8 mouse cellular contexts compared by ENCODE assay signal in the genomic region with DNA sequence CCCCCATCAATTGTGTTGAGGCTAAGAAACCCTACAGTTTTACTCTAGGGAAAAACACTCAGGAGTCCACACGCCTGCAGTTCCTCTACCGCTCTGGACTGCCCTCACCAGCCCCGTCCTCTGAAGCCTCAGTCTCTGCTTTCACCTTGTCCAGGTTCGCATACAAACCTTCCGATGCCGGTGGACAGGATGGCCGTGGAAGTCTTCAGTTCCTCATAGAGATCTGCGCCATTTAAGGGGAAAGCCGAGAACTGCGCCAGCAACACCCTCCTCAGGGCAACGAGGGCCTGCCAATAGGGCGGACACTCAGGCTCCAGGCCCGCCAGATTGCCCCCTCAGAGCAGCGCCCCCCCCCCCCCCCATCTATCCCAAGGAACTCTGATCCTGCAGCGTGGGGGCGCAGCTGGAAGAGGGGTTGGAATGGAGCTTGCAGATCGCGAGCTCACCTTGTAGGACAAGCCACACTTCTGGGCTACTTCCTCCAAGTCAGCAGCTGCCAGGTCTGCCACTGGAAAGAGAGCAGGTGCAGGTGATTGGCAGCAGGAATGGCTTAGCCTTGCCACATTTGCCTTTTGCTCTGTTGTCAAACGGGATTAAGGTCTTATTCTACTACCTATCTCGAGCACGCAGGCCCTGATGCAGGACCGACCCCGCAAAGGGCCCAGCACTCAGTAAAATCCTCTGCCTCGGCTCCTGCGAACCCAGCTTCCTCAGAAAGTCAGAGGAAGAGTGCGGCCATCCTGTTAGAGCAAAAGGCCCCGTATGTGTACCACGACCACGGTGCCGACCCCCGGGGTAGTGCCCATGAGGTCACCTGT. TPM values are rescaled to one million over a fixed set of nuclear protein-coding genes. Genes with fewer than 3 reads are reported as not detected.
A peak's percentile ranks its signal among the peaks of the same experiment; 100 is the strongest.
DNase-seq lines count a peak whose midpoint lies in the region; ATAC-seq and TF ChIP-seq lines count a peak whose summit lies in the region.

No protein-coding gene starts in this region.

- H3K27ac ChIP-seq in heart, embryonic 11.5 days (ENCODE audit: low read depth, low read length), result peak overlapping the region; percentile 3; the same call in 1 of the 2 replicates
- no peak overlapping the region for H3K27ac ChIP-seq in embryonic facial prominence, embryonic 11.5 days (replicated peaks; ENCODE audit: low read depth, low read length)
- peak overlapping the region; percentile 73 for H3K27ac ChIP-seq in hindbrain, embryonic 13.5 days
- H3K27ac ChIP-seq in liver, embryonic 11.5 days (ENCODE audit: low read depth, low read length), result peak overlapping the region; percentile 21
- H3K27ac ChIP-seq in neural tube, embryonic 13.5 days (replicated peaks), result peak overlapping the region; percentile 52; the same call in 1 of the 2 replicates

- no peaks in the 10 kb centered on the region for H3K9me3 ChIP-seq in heart, embryonic 11.5 days (replicated peaks; ENCODE audit: control insufficient read depth, low read length)
- no peaks in the 10 kb centered on the region for H3K9me3 ChIP-seq in G1E (replicated peaks)
- no peaks in the 10 kb centered on the region for H3K9me3 ChIP-seq in embryonic facial prominence, embryonic 11.5 days (replicated peaks; ENCODE audit: control insufficient read depth, low read length)
- no peaks in the 10 kb centered on the region for H3K9me3 ChIP-seq in hindbrain, embryonic 13.5 days
- H3K9me3 ChIP-seq in liver, embryonic 11.5 days (ENCODE audit: control insufficient read depth, low read length), result no peaks in the 10 kb centered on the region
- H3K9me3 ChIP-seq in neural tube, embryonic 13.5 days, result no peaks in the 10 kb centered on the region

- 8% methylated on average over 31 of the region's 31 CpGs for WGBS in heart, embryonic 11.5 days (ENCODE audit: insufficient replicate concordance)
- WGBS in embryonic facial prominence, embryonic 11.5 days, result 9% methylated on average over 30 of the region's 31 CpGs
- 7% methylated on average over 29 of the region's 31 CpGs for WGBS in hindbrain, embryonic 13.5 days
- WGBS in liver, embryonic 11.5 days, result 4% methylated on average over 31 of the region's 31 CpGs
- WGBS in neural tube, embryonic 13.5 days, result 9% methylated on average over 31 of the region's 31 CpGs

- intact Hi-C loops in heart, postnatal 25 days (cut with DNase I), result loop anchor here (1.0 to 5.0 kb wide), 4 partner anchors 72 to 655 kb away; no protein-coding TSS in a partner anchor

- DNase-seq in heart, postnatal 25 days (ENCODE audit: low spot score), result no peak
- peak; percentile 47 for DNase-seq in G1E (ENCODE audit: low spot score)
- DNase-seq in embryonic facial prominence, embryonic 11.5 days (ENCODE audit: low spot score), result peak; percentile 15
- DNase-seq in liver, embryonic 11.5 days (ENCODE audit: low spot score), result no peak
- no peak for DNase-seq in natural killer cell, adult 2 months (ENCODE audit: low spot score in 2 of 2)

- no peaks in the 10 kb centered on the region for H3K36me3 ChIP-seq in heart, embryonic 11.5 days (ENCODE audit: control insufficient read depth, insufficient read depth, low read length)
- H3K36me3 ChIP-seq in G1E (replicated peaks), result peaks cover 27% of the 10 kb centered on the region
- no peaks in the 10 kb centered on the region for H3K36me3 ChIP-seq in embryonic facial prominence, embryonic 11.5 days (replicated peaks; ENCODE audit: control insufficient read depth, insufficient read depth, low read depth, low read length)
- H3K36me3 ChIP-seq in hindbrain, embryonic 13.5 days, result no peaks in the 10 kb centered on the region
- no peaks in the 10 kb centered on the region for H3K36me3 ChIP-seq in liver, embryonic 11.5 days (ENCODE audit: control insufficient read depth, insufficient read depth, low read length)
- no peaks in the 10 kb centered on the region for H3K36me3 ChIP-seq in neural tube, embryonic 13.5 days

- peak; percentile 39 for ATAC-seq in heart, embryonic 11.5 days (replicated peaks; ENCODE audit: insufficient number of reproducible peaks, low FRiP score, low TSS enrichment)
- peak; percentile 19 for ATAC-seq in G1E (ENCODE audit: extremely low read depth, insufficient number of reproducible peaks, low FRiP score, poor library complexity, severe bottlenecking)
- peak; percentile 57 for ATAC-seq in embryonic facial prominence, embryonic 11.5 days (replicated peaks; ENCODE audit: insufficient number of reproducible peaks, low FRiP score, low TSS enrichment, low read depth)
- peak; percentile 63 for ATAC-seq in hindbrain, embryonic 13.5 days (ENCODE audit: low FRiP score)
- ATAC-seq in liver, embryonic 11.5 days (replicated peaks; ENCODE audit: low FRiP score), result peak; percentile 60
- ATAC-seq in neural tube, embryonic 13.5 days (ENCODE audit: low read depth), result peak; percentile 64

- TF ChIP-seq CTCF in G1E (IDR thresholded peaks at IDR 0.05; ENCODE audit: low read depth, low read length), result no peak

- H3K9ac ChIP-seq in heart, embryonic 11.5 days (ENCODE audit: low read depth, low read length), result peak overlapping the region; percentile 75
- peak overlapping the region; percentile 74 for H3K9ac ChIP-seq in embryonic facial prominence, embryonic 11.5 days (replicated peaks; ENCODE audit: low read length)
- H3K9ac ChIP-seq in hindbrain, embryonic 13.5 days, result peak overlapping the region; percentile 82
- H3K9ac ChIP-seq in liver, embryonic 11.5 days (ENCODE audit: low read depth, low read length), result peak overlapping the region; percentile 75
- H3K9ac ChIP-seq in neural tube, embryonic 13.5 days, result peak overlapping the region; percentile 81

- peak overlapping the region; percentile 64 for H3K4me3 ChIP-seq in heart, embryonic 11.5 days (ENCODE audit: low read depth, low read length)
- peak overlapping the region; percentile 79 for H3K4me3 ChIP-seq in G1E (ENCODE audit: low read depth, low read length)
- peak overlapping the region; percentile 56 for H3K4me3 ChIP-seq in embryonic facial prominence, embryonic 11.5 days (ENCODE audit: low read depth, low read length)
- H3K4me3 ChIP-seq in hindbrain, embryonic 13.5 days, result peak overlapping the region; percentile 63
- H3K4me3 ChIP-seq in liver, embryonic 11.5 days (ENCODE audit: low read depth, low read length), result peak overlapping the region; percentile 68
- H3K4me3 ChIP-seq in neural tube, embryonic 13.5 days, result peak overlapping the region; percentile 66

- H3K27me3 ChIP-seq in heart, embryonic 11.5 days (ENCODE audit: control insufficient read depth, insufficient read depth, low read length), result 0 out of 2 replicates have a peak, but pooled peaks cover 2% of the 10 kb centered on the region
- H3K27me3 ChIP-seq in G1E (ENCODE audit: insufficient read depth, low read length), result peaks cover 7% of the 10 kb centered on the region; the same call in 1 of the 2 replicates
- H3K27me3 ChIP-seq in embryonic facial prominence, embryonic 11.5 days (ENCODE audit: control insufficient read depth, insufficient read depth, low read length), result no peaks in the 10 kb centered on the region
- H3K27me3 ChIP-seq in hindbrain, embryonic 13.5 days, result peaks cover 22% of the 10 kb centered on the region; the same call in 1 of the 2 replicates
- peaks cover 4% of the 10 kb centered on the region for H3K27me3 ChIP-seq in liver, embryonic 11.5 days (replicated peaks; ENCODE audit: control insufficient read depth, insufficient read depth, low read length)
- peaks cover 15% of the 10 kb centered on the region; the same call in 1 of the 2 replicates for H3K27me3 ChIP-seq in neural tube, embryonic 13.5 days

- H3K4me1 ChIP-seq in heart, embryonic 11.5 days (ENCODE audit: control insufficient read depth, insufficient read depth, low read length), result 0 out of 2 replicates have a peak, but pooled peaks cover 8% of the 10 kb centered on the region
- peaks cover 48% of the 10 kb centered on the region for H3K4me1 ChIP-seq in G1E (ENCODE audit: insufficient read depth, low read depth, low read length)
- no peaks in the 10 kb centered on the region for H3K4me1 ChIP-seq in embryonic facial prominence, embryonic 11.5 days (ENCODE audit: control insufficient read depth, insufficient read depth, low read length)
- H3K4me1 ChIP-seq in hindbrain, embryonic 13.5 days (replicated peaks), result peaks cover 22% of the 10 kb centered on the region
- peaks cover 8% of the 10 kb centered on the region; the same call in 1 of the 2 replicates for H3K4me1 ChIP-seq in liver, embryonic 11.5 days (replicated peaks; ENCODE audit: control insufficient read depth, insufficient read depth, low read length)
- peaks cover 26% of the 10 kb centered on the region for H3K4me1 ChIP-seq in neural tube, embryonic 13.5 days (replicated peaks)

- H3K4me2 ChIP-seq in heart, embryonic 11.5 days, result peak overlapping the region; percentile 83
- H3K4me2 ChIP-seq in embryonic facial prominence, embryonic 11.5 days (ENCODE audit: low read depth, low read length), result peak overlapping the region; percentile 63
- H3K4me2 ChIP-seq in hindbrain, embryonic 13.5 days, result peak overlapping the region; percentile 91
- H3K4me2 ChIP-seq in liver, embryonic 11.5 days, result peak overlapping the region; percentile 95
- H3K4me2 ChIP-seq in neural tube, embryonic 13.5 days, result peak overlapping the region; percentile 88

RNA-seq across cellular contexts. Expression of a gene that starts 0.7 kb away (rescaled TPM):
- polyA plus RNA-seq in heart, embryonic 11.5 days (2014; fragmentation: Nextera tagmentation; extraction: Ambion mirVana), result 15.3 and 16.4 TPM in 2 replicates
- 1 to 10 TPM; 8.0 to 9.3 TPM for total RNA-seq in heart, postnatal 25 days (2021)
- total RNA-seq in G1E (2014; fragmentation: Nextera tagmentation) (21.3 and 24.6 TPM in 2 replicates), G1E (2017) (13.4 and 16.0 TPM in 2 replicates)
- polyA plus RNA-seq in G1E (2012), result 10.3 and 13.6 TPM in 2 replicates
- 13.4 and 13.5 TPM in 2 replicates for polyA plus RNA-seq in embryonic facial prominence, embryonic 11.5 days (2014; fragmentation: Nextera tagmentation; extraction: Ambion mirVana)
- 12.3 and 13.4 TPM in 2 replicates for polyA plus RNA-seq in hindbrain, embryonic 13.5 days (2015; fragmentation: Nextera tagmentation; extraction: Ambion mirVana)
- 14.4 and 14.8 TPM in 2 replicates for polyA plus RNA-seq in liver, embryonic 11.5 days (2014; fragmentation: Nextera tagmentation; extraction: Ambion mirVana)
- 11.8 and 12.4 TPM in 2 replicates for polyA plus RNA-seq in neural tube, embryonic 13.5 days (2015; fragmentation: Nextera tagmentation; extraction: Ambion mirVana)

RNA-seq across cellular contexts. Expression of a gene that starts 2.2 kb away (rescaled TPM):
- 0.10 TPM in 1 of 2 replicates, not detected in the other for polyA plus RNA-seq in heart, embryonic 11.5 days (2014; fragmentation: Nextera tagmentation; extraction: Ambion mirVana)
- not detected for total RNA-seq in heart, postnatal 25 days (2021)
- total RNA-seq in G1E (2014; fragmentation: Nextera tagmentation), result not detected in 2 replicates
- 0.05 TPM in 1 of 2 replicates, not detected in the other for total RNA-seq in G1E (2017)
- polyA plus RNA-seq in G1E (2012), result not detected in 2 replicates
- polyA plus RNA-seq in embryonic facial prominence, embryonic 11.5 days (2014; fragmentation: Nextera tagmentation; extraction: Ambion mirVana), result 0.18 TPM in 1 of 2 replicates, not detected in the other
- polyA plus RNA-seq in hindbrain, embryonic 13.5 days (2015; fragmentation: Nextera tagmentation; extraction: Ambion mirVana), result 0.71 and 0.80 TPM in 2 replicates
- 0.13 and 0.15 TPM in 2 replicates for polyA plus RNA-seq in liver, embryonic 11.5 days (2014; fragmentation: Nextera tagmentation; extraction: Ambion mirVana)
- polyA plus RNA-seq in neural tube, embryonic 13.5 days (2015; fragmentation: Nextera tagmentation; extraction: Ambion mirVana), result 0.63 and 0.94 TPM in 2 replicates

RNA-seq across cellular contexts. Expression of a gene that starts 18.5 kb away (rescaled TPM):
- polyA plus RNA-seq in heart, embryonic 11.5 days (2014; fragmentation: Nextera tagmentation; extraction: Ambion mirVana), result 16.7 and 22.9 TPM in 2 replicates
- 10 to 100 TPM; 12.1 to 14.5 TPM for total RNA-seq in heart, postnatal 25 days (2021)
- total RNA-seq in G1E (2014; fragmentation: Nextera tagmentation) (27.6 and 38.6 TPM in 2 replicates), G1E (2017) (18.6 and 23.2 TPM in 2 replicates)
- 92.9 and 93.8 TPM in 2 replicates for polyA plus RNA-seq in G1E (2012)
- polyA plus RNA-seq in embryonic facial prominence, embryonic 11.5 days (2014; fragmentation: Nextera tagmentation; extraction: Ambion mirVana), result 23.2 and 33.7 TPM in 2 replicates
- 27.3 and 35.3 TPM in 2 replicates for polyA plus RNA-seq in hindbrain, embryonic 13.5 days (2015; fragmentation: Nextera tagmentation; extraction: Ambion mirVana)
- polyA plus RNA-seq in liver, embryonic 11.5 days (2014; fragmentation: Nextera tagmentation; extraction: Ambion mirVana), result 43.4 and 44.9 TPM in 2 replicates
- polyA plus RNA-seq in neural tube, embryonic 13.5 days (2015; fragmentation: Nextera tagmentation; extraction: Ambion mirVana), result 29.2 and 31.9 TPM in 2 replicates

RNA-seq across cellular contexts. Expression of a gene that starts 18.7 kb away (rescaled TPM):
- polyA plus RNA-seq in heart, embryonic 11.5 days (2014; fragmentation: Nextera tagmentation; extraction: Ambion mirVana), result 6.4 and 7.4 TPM in 2 replicates
- total RNA-seq in heart, postnatal 25 days (2021), result 1 to 10 TPM; 3.8 to 4.2 TPM
- total RNA-seq in G1E (2014; fragmentation: Nextera tagmentation), result 54.7 and 71.1 TPM in 2 replicates
- total RNA-seq in G1E (2017), result 25.6 and 27.9 TPM in 2 replicates
- 29.1 and 46.6 TPM in 2 replicates for polyA plus RNA-seq in G1E (2012)
- 12.1 and 12.8 TPM in 2 replicates for polyA plus RNA-seq in embryonic facial prominence, embryonic 11.5 days (2014; fragmentation: Nextera tagmentation; extraction: Ambion mirVana)
- 4.7 and 5.6 TPM in 2 replicates for polyA plus RNA-seq in hindbrain, embryonic 13.5 days (2015; fragmentation: Nextera tagmentation; extraction: Ambion mirVana)
- 27.5 and 29.7 TPM in 2 replicates for polyA plus RNA-seq in liver, embryonic 11.5 days (2014; fragmentation: Nextera tagmentation; extraction: Ambion mirVana)
- polyA plus RNA-seq in neural tube, embryonic 13.5 days (2015; fragmentation: Nextera tagmentation; extraction: Ambion mirVana), result 4.8 and 6.3 TPM in 2 replicates

RNA-seq across cellular contexts. Expression of a gene that starts 20.6 kb away (rescaled TPM):
- 174 and 220 TPM in 2 replicates for polyA plus RNA-seq in heart, embryonic 11.5 days (2014; fragmentation: Nextera tagmentation; extraction: Ambion mirVana)
- total RNA-seq in heart, postnatal 25 days (2021), result 100 to 1,000 TPM; 172 to 215 TPM
- total RNA-seq in G1E (2014; fragmentation: Nextera tagmentation) (0.38 TPM in 1 of 2 replicates, not detected in the other), G1E (2017) (0.12 and 0.33 TPM in 2 replicates)
- polyA plus RNA-seq in G1E (2012), result 0.01 and 0.02 TPM in 2 replicates
- polyA plus RNA-seq in embryonic facial prominence, embryonic 11.5 days (2014; fragmentation: Nextera tagmentation; extraction: Ambion mirVana), result 2.6 and 2.9 TPM in 2 replicates
- 1.2 and 1.3 TPM in 2 replicates for polyA plus RNA-seq in hindbrain, embryonic 13.5 days (2015; fragmentation: Nextera tagmentation; extraction: Ambion mirVana)
- 1.8 and 4.5 TPM in 2 replicates for polyA plus RNA-seq in liver, embryonic 11.5 days (2014; fragmentation: Nextera tagmentation; extraction: Ambion mirVana)
- polyA plus RNA-seq in neural tube, embryonic 13.5 days (2015; fragmentation: Nextera tagmentation; extraction: Ambion mirVana), result 1.7 and 3.4 TPM in 2 replicates

Comparison
In these comparisons a context has a peak if more than half of its experiments do, and no peak if none do; other contexts are left out.
1. DNase-seq: peak in G1E (single experiment) and embryonic facial prominence, embryonic 11.5 days (single experiment); none in heart, postnatal 25 days (single experiment), liver, embryonic 11.5 days (single experiment) and natural killer cell, adult 2 months (0 of 2).
2. Peak in every context shown above with its lines, with median percentiles within 50 percentile points of each other: ATAC-seq, H3K4me2 ChIP-seq, H3K4me3 ChIP-seq and H3K9ac ChIP-seq.